Mouse (Mus musculus) cerebellum, adult 18-20 months (tissue): Measurements from ENCODE around the gene Olfr292.

ENCODE experiments used
- DNase-seq, 2 experiments: peaks; one replicate each; pipeline ENCODE4 v3.0.0; 2021

Gene Olfr292

DNA sequence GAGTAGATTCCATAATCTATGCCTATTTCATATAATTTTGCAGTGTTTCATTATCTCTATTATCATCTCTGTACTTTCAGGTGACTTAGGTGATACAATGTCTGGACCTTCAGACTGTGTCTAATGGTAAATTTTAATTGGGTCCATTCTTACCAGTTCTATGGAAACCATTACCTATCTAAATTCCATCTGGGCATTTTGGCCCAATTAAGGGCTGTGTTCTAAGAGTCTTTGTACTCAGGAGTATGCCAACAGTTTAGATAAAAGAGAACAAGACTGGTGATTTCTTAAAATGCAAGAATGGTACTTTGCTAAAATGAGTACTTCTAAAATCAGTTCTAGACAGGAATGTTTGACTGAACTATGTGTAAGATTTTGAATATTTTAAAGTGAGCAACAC, at the start of gene Olfr292:
TSS of gene Olfr292 (plus strand) at position 301 of the 400 bp plus-strand sequence.
- no peak for DNase-seq

DNA sequence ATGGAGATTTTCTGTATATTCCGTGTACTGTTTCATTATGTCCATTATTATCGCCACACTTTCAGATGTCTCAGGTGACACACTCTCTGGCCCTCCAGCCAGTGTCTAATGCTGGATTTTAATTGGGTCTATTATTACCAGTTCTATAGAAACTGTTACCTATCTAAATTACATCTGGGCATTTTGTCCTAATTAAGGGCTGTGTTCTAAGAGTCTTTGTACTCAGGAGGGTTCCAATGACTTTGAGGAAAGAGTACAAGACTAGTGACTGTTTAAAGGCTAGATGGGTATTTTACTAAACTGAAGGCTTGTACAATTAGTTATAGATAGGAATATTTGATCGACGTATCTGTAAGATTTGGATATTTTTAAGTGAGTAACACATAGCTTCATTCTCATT, 39.4 kb upstream of the Olfr292 start, which contains the start of gene Olfr293:
TSS of gene Olfr293 (plus strand) at position 301 of the 400 bp plus-strand sequence.
- no peak for DNase-seq

DNA sequence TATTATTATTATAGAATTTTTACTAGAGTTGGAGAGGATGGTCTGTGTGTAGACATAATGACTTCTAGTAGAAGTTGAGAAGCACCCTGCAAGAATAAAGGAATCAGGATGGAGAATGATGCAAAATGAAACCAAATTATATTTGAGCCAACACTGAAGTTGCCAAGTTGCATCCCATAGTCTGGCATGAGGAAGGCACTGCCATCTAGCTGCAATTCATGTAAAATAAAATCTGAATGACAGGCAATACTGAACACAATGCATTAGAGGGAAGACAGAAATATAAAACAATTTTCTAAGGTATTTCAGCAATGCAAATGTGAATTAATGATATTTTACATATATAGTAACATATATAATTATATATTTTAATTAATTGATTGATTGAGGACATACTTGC, 36.9 kb downstream of the Olfr292 start:
- DNase-seq, result no peak
